Mouse (Mus musculus) forebrain, embryonic 10.5 days (tissue): ENCODE results near the gene Hras. TPM values are rescaled to one million over a fixed set of nuclear protein-coding genes. Genes with fewer than 3 reads are reported as not detected.

ENCODE experiments used
- DNase-seq: peaks from one replicate; pipeline ENCODE4 v3.0.0-alpha.2; 2017; ENCODE audit warnings: low spot score; ENCODE audit errors: extremely low spot score
- H3K27ac ChIP-seq: fragments of 300-500 bp; sonication (generic); 2 replicates; pipeline ENCODE4 v1.5.1; 2016; ENCODE audit warnings: mild to moderate bottlenecking
- H3K27me3 ChIP-seq: fragments of 300-500 bp; sonication (generic); 2 replicates; pipeline ENCODE4 v1.6.1; 2016; ENCODE audit warnings: mild to moderate bottlenecking; ENCODE audit not compliant: poor library complexity, severe bottlenecking
- H3K36me3 ChIP-seq: fragments of 300-500 bp; sonication (generic); replicated peaks from 2 replicates; pipeline ENCODE4 v1.6.1; 2016; ENCODE audit warnings: mild to moderate bottlenecking, moderate library complexity
- H3K4me1 ChIP-seq: fragments of 300-500 bp; sonication (generic); 2 replicates; pipeline ENCODE4 v1.6.1; 2016
- H3K4me3 ChIP-seq: fragments of 300-500 bp; sonication (generic); 2 replicates; pipeline ENCODE4 v1.5.1; 2016; ENCODE audit warnings: mild to moderate bottlenecking, moderate library complexity
- H3K9me3 ChIP-seq: fragments of 300-500 bp; sonication (generic); 2 replicates; pipeline ENCODE4 v1.6.1; 2016; ENCODE audit warnings: mild to moderate bottlenecking, moderate library complexity
- WGBS: fragments of 180-500 bp; shearing (Covaris S2); methylation state at CpG from one replicate; pipeline ENCODE4 v1.1.7; 2016; 5-methylcytosine and 5-hydroxymethylcytosine counted together
- polyA plus RNA-seq: library from polyadenylated mRNA; unstranded; fragments of >200 nt; fragmentation: Nextera tagmentation; extraction: Ambion mirVana; gene quantifications from 2 replicates; pipeline ENCODE4 v1.2.1, GENCODE M21; 2016

Gene Hras
- polyA plus RNA-seq, 1 experiment from 2014 or later, result 82.7 TPM

DNA sequence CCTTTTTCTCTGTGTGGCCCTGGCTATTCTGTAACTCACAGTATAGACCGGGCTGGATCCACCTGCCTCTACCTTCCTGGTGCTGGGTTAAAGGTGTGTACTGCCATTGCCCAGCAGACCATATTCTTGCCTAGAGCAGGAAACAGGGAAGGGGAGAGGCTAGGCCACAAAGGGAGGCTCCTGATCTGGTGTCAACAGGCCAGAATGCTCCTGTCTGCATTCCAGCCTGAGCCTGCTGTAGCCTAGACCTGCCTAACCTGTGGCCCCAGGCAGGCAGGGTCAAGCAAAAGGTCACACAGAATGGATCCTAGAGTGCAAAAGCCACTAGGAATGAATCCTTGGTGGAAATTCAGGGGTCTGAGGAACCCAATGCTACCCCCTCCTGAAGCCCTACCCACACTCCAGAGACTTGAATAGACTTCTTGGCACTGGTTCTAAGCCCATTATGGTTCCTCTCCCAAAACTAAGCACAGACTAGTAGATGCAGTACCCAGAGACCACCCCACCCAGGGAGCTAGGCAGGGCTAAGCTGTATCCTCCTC lies 25.8 kb upstream of the Hras start:
- no peak for DNase-seq
- WGBS, result 92% methylated on average over 1 of the region's 1 CpGs
- H3K4me1 ChIP-seq, result peaks cover 76% of the 10 kb centered on the region
- 0 out of 2 replicates have a peak overlapping the region, but pooled peaks have one; percentile 48 for H3K27ac ChIP-seq
- H3K4me3 ChIP-seq, result peak overlapping the region; percentile 65; the same call in 1 of the 2 replicates
- no peaks in the 10 kb centered on the region for H3K27me3 ChIP-seq
- H3K9me3 ChIP-seq, result no peaks in the 10 kb centered on the region
- peaks cover 40% of the 10 kb centered on the region for H3K36me3 ChIP-seq

DNA sequence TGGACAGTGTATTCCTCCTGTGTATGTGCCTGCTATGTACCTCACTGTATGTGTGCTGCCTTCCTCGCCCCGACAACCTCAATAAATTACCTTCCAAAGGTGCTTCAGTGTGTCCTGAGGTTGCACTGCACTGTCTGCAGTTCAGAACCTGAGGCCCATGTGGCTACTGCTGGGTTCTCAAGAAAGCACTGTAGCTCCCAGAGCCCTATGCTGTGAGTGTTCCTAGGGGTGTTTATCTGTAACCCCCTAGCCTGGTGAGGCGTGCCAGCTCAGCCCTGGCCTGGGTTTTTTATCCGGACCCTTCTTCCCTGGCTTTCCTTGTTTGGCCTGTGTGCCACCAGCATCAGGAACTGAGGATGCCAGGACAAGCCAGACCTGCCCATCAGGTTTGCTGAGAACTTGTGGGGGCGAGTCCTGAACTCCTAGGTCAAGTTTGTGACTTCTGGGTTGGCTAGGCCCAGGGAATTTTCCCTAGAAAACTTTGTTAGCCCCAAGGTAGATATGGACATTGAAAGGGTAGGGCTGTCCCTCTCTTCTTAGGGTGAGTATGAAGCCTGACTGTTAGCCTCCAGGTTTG lies 24.8 kb upstream of the Hras start:
- H3K27me3 ChIP-seq, result no peaks in the 10 kb centered on the region
- H3K4me1 ChIP-seq, result peaks cover 86% of the 10 kb centered on the region
- no peak overlapping the region for H3K4me3 ChIP-seq
- 91% methylated on average over 5 of the region's 5 CpGs for WGBS
- no peak for DNase-seq
- no peak overlapping the region for H3K27ac ChIP-seq
- H3K36me3 ChIP-seq, result peaks cover 40% of the 10 kb centered on the region
- H3K9me3 ChIP-seq, result no peaks in the 10 kb centered on the region

DNA sequence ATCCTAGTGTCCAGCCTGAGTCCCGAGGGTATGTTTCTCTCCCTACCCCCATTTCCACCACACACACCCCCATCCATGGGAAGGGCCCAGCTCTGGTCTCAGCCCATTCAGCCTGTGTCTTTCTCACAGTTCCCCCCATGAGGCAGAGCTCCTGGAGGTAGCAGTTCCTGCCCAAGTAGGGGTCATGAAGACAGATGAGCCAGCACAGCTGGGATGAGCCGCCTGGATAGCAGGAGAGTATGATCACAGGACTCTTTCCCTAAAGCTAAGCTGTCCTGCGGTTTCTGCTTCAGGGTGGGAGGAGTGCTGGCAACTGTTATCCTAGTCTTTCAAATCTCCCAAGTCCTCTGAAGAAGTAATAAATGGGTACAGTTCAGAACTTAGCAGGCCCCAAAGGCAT lies 24.3 kb upstream of the Hras start:
- WGBS, result 83% methylated on average over 3 of the region's 3 CpGs
- no peak overlapping the region for H3K4me3 ChIP-seq
- H3K27ac ChIP-seq, result no peak overlapping the region
- no peaks in the 10 kb centered on the region for H3K27me3 ChIP-seq
- H3K9me3 ChIP-seq, result no peaks in the 10 kb centered on the region
- no peak for DNase-seq
- peaks cover 40% of the 10 kb centered on the region for H3K36me3 ChIP-seq
- peaks cover 87% of the 10 kb centered on the region for H3K4me1 ChIP-seq

DNA sequence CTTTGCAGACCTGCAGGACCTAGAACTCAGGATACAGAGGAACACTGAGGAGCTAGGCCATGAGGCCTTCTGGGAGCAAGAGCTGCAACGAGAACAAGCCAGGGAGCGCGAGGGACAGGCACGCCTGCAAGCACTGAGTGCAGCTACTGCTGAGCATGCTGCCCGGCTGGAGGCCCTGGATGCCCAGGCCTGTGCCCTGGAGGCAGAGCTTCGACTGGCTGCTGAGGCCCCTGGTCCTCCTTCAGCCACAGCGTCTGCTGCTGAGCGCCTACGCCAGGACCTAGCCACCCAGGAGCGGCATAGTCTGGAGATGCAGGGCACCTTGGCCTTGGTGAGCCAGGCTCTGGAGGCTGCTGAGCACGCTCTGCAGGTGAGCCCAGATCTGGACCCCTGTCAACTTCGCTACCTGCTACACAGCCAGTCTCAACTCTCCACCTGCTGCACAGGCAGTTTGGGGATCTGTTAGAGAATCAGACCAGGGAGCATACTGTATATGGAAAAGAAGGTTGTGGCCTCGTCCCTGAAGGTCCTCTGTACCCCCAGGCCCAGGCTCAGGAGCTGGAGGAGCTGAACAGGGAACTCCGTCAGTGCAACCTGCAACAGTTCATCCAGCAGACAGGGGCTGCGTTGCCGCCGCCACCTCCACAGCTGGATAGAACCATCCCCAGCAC lies 23.7 kb upstream of the Hras start:
- 0 out of 2 replicates have a peak overlapping the region, but pooled peaks have one; percentile 35 for H3K27ac ChIP-seq
- H3K27me3 ChIP-seq, result no peaks in the 10 kb centered on the region
- peak overlapping the region; percentile 84; the same call in 1 of the 2 replicates for H3K4me3 ChIP-seq
- 92% methylated on average over 17 of the region's 17 CpGs for WGBS
- DNase-seq, result no peak
- peaks cover 87% of the 10 kb centered on the region for H3K4me1 ChIP-seq
- H3K36me3 ChIP-seq, result peaks cover 40% of the 10 kb centered on the region
- no peaks in the 10 kb centered on the region for H3K9me3 ChIP-seq

DNA sequence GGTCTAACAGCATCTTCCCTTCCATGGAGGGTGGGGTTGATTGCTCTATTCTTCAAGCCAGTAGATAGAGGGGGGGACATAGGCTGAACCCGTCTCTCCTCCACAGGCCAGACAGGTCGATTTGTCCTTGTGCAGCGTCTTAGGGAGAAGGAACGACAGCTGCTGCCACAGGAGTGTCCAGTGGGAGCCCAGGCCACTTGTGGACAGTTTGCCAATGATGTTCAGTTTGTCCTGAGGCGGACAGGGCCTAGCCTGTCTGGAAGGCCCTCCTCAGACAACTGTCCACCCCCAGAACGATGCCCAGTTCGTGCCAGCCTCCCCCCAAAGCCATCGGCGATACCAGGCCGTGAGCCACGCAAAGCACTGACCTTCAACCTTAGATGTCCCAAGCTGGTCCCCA lies 23.1 kb upstream of the Hras start:
- Histone ChIP-seq H3K4me1 (peaks cover 82% of the 10 kb centered on the region), H3K36me3 (peaks cover 40% of the 10 kb centered on the region), H3K27ac (peak overlapping the region; percentile 35; the same call in 1 of the 2 replicates), H3K4me3 (peak overlapping the region; percentile 84), H3K9me3 (no peaks in the 10 kb centered on the region), H3K27me3 (no peaks in the 10 kb centered on the region)
- 89% methylated on average over 11 of the region's 11 CpGs for WGBS
- no peak for DNase-seq

DNA sequence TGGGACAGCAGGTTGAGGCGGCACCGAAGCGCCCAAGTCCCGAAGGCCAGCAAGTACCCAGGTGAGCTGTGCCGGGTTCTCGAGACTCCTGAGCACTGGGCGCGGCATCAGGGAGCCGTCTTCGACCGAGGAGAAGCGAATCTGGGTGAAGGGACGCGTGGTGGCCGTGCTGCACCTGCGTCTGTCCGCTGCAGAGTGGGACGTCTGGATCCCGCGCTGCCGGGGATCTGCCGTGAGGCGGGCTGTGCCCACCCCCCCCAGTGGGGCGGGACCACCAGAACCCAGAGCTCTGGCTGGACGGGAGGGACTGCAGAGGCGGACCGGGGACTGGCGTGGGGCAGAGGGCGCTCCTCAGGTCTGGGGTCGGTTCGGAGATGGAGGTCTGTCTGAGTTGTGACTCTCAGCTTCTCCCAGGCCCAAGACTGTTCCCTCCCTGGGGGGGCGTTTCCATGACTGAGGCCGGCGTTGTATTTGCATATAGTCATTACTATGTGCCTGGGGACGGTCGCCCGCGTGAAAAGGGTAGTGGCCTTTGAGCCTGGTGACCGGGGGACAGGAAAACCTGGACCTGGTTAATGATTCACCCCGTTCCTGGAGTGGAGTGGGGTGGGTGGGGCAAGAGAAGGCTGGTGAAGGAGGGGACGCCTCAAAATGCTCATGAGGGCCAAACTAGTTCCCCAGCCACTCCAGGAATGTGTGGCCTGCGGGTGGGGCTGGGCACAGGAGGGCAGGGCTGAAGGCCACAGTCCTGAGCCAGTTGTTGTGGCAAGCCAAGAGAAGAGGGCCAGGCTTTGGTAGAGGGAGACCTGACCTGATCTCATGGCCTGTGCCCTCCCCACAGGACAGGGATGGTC lies 22.3 kb upstream of the Hras start:
- Histone ChIP-seq H3K4me3 (peak overlapping the region; percentile 84), H3K4me1 (peaks cover 75% of the 10 kb centered on the region), H3K36me3 (peaks cover 40% of the 10 kb centered on the region), H3K9me3 (no peaks in the 10 kb centered on the region), H3K27me3 (no peaks in the 10 kb centered on the region), H3K27ac (peak overlapping the region; percentile 90)
- WGBS, result under 1% methylated on average over 42 of the region's 42 CpGs
- DNase-seq, result no peak

DNA sequence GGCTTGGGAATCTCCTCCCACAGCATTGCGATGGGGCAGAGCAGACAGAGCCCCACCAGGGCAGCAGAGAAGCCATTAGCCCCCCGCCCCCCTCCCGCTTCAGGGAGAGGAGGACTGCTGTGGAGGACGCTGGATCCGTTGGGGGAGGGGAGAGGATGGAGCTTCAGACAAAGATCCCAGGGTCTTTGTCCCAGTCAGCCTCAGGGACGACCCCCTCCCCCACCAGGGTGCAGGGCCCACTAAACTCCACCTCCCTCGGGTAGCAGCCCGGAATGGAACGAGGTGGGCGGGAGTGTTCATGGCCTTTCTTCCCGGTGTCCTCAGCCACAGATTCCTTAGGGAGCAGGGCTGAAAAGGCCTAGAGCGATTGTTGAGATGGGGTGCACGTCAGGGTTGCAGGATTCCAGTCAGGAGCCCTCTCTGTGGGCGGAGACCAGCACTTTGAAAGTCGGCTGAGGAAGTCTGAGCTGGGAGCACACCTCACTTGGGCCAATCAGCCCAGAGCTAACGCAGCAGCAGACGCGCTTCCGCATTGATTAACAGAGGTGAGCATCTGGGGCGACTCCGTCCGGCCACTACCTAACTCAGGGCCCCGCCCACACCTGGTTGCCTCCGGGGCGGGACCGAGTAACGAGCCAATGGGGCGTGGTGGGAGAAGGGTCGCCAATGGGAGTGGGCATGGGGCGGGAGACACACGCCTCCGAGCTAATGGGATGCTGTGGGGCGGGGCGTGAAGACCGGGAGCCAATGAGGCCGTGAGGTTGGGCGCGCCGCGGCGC lies 21.5 kb upstream of the Hras start, which contains the start of gene Rassf7:
Gene Rassf7, plus strand, starts transcription at position 760 of the 779 bp plus-strand sequence.
- peaks cover 71% of the 10 kb centered on the region for H3K4me1 ChIP-seq
- H3K36me3 ChIP-seq, result peaks cover 34% of the 10 kb centered on the region
- DNase-seq, result peak; percentile 96
- WGBS, result under 1% methylated on average over 41 of the region's 41 CpGs
- peak within 1 kb of the TSS; percentile 90 for H3K27ac ChIP-seq
- H3K4me3 ChIP-seq, result peak within 1 kb of the TSS; percentile 84
- H3K9me3 ChIP-seq, result no peaks in the 10 kb centered on the region
- no peaks in the 10 kb centered on the region for H3K27me3 ChIP-seq

DNA sequence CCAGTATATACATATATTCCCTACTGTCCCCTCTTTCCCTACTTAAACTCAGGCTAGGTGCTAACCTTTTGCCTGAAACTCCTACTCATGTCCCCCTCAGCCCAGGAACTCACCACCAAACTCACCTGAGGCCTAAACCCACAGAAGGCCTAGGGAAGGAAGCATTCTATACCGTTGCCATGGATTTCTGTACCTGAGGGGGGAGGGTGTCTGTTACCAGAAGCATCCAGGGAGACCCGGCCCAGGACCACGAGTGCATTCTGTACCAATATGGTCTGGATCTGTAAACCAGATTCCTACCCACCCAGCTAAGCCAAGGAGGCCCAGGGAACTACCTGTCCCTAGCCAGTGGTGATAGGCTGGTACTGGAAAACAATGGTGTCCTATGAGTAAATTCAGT lies 20.5 kb upstream of the Hras start:
- H3K4me1 ChIP-seq, result peaks cover 62% of the 10 kb centered on the region
- no peak for DNase-seq

DNA sequence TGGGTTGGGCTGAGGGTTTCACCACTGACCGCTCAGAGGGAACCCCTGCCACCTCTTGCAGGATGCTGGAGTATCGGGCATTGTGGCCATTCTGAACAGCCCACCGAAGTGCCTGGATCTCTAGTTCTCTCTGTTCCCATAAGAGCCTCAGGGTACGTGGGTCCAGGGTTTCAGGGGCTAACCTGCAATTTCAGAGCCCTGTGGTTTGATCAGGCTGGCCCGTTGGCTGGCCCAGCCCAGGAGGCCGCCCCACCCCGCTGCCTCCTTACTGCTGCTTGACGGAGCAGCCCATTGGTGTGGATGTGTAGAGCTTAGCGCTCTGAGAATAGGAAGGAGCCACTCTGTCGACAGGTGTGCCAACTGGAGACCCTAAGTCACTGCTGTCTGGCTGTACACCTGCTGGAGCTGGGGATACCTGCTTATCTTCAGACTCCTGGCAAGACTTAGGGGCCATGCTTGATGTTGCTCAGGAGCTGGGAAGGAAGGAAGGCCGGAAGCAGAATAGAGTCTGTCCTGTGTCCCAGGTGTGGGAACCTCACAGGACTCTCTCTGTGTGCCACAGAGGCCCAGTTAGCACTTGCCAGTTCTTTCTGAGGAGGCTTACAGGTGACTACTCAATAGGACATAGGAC lies 19.9 kb upstream of the Hras start, which contains the start of gene Lmntd2:
Gene Lmntd2, minus strand, starts transcription at position 476 of the 631 bp plus-strand sequence.
- peak within 1 kb of the TSS; percentile 84 for H3K4me3 ChIP-seq
- H3K9me3 ChIP-seq, result no peaks in the 10 kb centered on the region
- H3K36me3 ChIP-seq, result peaks cover 19% of the 10 kb centered on the region
- WGBS, result 93% methylated on average over 11 of the region's 11 CpGs
- peak within 1 kb of the TSS; percentile 90 for H3K27ac ChIP-seq
- no peaks in the 10 kb centered on the region for H3K27me3 ChIP-seq
- peaks cover 60% of the 10 kb centered on the region for H3K4me1 ChIP-seq
- no peak for DNase-seq

More for the DNA sequence above, 20.5 kb upstream of the Hras start:
- Histone ChIP-seq H3K27me3 (no peaks in the 10 kb centered on the region), H3K36me3 (peaks cover 24% of the 10 kb centered on the region), H3K4me3 (peak overlapping the region; percentile 84), H3K27ac (peak overlapping the region; percentile 90), H3K9me3 (no peaks in the 10 kb centered on the region)
- 79% methylated on average over 3 of the region's 3 CpGs for WGBS

DNA sequence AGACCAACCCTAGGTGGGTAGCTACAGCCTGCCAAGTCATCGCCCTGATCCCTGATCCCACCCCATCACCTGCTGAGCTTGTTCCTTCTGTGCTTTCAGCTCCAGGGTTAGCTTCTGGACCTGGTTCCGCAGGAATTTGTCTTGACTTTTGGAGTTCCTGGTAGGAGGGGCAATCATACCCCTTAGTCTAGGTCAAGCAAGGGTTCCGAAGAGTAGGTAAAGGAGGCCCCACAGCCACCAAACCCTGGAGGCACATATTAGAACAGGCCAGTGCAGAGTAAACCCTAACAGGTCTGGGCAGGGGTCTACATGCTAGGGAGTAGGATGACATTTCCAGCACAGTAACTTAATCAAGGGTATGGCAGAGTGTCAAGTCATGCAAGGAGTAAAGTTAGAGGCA lies 19.3 kb upstream of the Hras start:
- Histone ChIP-seq H3K27me3 (no peaks in the 10 kb centered on the region), H3K36me3 (peaks cover 13% of the 10 kb centered on the region), H3K4me3 (no peak overlapping the region; the same call in 1 of the 2 replicates), H3K27ac (0 out of 2 replicates have a peak overlapping the region, but pooled peaks have one; percentile 90), H3K9me3 (no peaks in the 10 kb centered on the region), H3K4me1 (peaks cover 54% of the 10 kb centered on the region)
- DNase-seq, result no peak
- 88% methylated on average over 3 of the region's 3 CpGs for WGBS

DNA sequence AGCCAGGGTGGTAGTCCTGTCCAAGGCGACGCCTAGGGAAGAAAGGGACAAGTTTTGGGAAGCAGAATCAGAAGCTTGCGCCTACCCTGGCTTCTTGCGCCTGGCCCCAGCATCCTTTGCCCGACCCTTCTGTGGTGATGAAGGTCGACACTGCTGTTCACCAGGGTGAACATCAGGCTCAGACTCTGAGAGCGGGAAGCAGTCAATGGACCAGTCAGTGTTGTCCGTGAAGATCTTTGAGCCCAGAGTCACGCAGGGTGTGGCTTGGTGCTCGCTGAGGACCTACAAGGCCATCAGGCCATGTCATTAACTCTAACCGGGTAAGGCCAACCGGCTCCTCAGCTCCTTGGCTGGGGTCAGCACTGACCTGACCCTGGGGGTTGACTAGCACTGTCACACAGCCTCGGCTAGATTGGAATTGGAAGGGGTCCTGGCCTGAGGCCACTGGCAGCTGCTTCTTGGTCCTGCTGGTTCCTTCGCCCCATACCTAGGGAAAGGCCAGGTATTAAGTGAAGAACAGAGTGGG lies 16.9 kb upstream of the Hras start:
- no peak for DNase-seq
- 91% methylated on average over 14 of the region's 14 CpGs for WGBS
- Histone ChIP-seq H3K4me1 (peaks cover 30% of the 10 kb centered on the region), H3K27ac (peak overlapping the region; percentile 35), H3K9me3 (no peaks in the 10 kb centered on the region), H3K36me3 (no peaks in the 10 kb centered on the region), H3K4me3 (no peak overlapping the region), H3K27me3 (no peaks in the 10 kb centered on the region)
